Mouse (Mus musculus) cortical plate, adult 2 months (tissue): Measurements from ENCODE around the gene Prmt9.

ENCODE experiments used
- CTCF ChIP-seq: fragments of 200-500 bp; IDR thresholded peaks from 2 replicates; pipeline ENCODE4 v1.5.1; 2011; ENCODE audit warnings: mild to moderate bottlenecking, control low read depth, low read length; ENCODE audit not compliant: insufficient read depth; ENCODE audit errors: extremely low read depth
- POLR2A ChIP-seq: fragments of 200-500 bp; IDR thresholded peaks from 2 replicates; pipeline ENCODE4 v1.6.1; 2011; ENCODE audit warnings: mild to moderate bottlenecking, low read length, control low read depth; ENCODE audit not compliant: insufficient read depth; ENCODE audit errors: extremely low read depth

DNA sequence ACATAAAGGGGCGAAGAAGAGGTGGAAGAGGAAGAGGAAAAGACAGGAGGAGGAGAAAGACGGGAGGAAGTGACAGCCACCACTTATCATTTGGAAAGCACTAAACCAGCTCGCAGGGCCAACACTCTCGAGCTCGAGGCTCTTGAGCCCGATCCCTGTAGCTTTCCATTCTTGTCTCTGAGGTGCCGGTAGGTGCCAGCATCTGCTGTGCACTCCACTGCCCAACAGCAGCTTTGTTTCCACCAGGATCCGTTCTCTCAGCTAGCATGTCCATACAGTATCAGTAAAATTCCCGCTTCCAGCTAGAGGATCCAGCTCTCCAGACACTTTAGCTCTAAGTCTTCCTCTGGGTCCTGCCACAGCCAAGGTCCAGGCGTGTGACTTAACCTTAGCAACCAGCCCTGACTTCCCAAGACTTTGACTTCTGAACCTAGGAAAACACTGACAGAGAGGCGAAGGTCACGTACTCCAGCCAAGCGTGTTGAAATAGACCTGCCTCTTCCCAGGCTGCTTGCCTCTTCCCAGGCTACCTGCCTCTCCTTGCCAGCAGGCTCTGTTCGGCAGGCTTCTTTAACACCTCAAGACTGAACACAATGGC is 25.1 kb upstream of the Prmt9 start:
- TF ChIP-seq CTCF (no peak), POLR2A (no peak)
